Mouse (Mus musculus) sigmoid colon, adult 10 weeks (tissue): ENCODE results near the gene Gm11565. TPM values are rescaled to one million over a fixed set of nuclear protein-coding genes. Genes with fewer than 3 reads are reported as not detected.

ENCODE experiments used
- polyA plus RNA-seq: library from polyadenylated mRNA; stranded (reverse); fragments of 350-450 nt; fragmentation: Illumina TruSeq; extraction: RNeasy Lipid Tissue Mini Kit (QIAGEN cat#74804); gene quantifications from one replicate; pipeline ENCODE4 v1.2.3, GENCODE M21; 2014; ENCODE audit warnings: low read depth, low replicate concordance

Gm11565 gene
- polyA plus RNA-seq = not detected

GRCm38 (mm10) chr11:99914451-99914850 lies at the start of gene Gm11565:
Gm11565 (plus strand) TSS chr11:99914751.

DNA sequence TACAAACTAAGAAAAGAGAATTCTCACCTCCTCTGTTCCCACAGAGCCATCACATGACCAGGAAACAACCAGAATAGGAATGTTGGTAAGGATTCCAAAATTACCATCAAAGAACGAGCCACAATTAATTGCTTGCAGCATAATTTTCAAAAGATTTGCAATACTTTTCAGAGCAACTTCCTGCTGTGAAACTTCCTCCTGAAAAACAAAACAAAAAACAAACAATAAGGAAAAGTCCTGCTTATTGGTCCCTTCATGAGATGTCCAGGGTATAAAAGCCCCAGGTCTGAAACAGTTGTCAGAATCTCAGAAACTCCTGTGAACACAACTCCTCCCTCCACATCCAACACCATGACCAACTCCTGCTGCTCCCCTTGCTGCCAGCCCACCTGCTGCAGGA lies 41.5 kb upstream of the Gm11565 start, which contains the start of gene Krtap9-1:
Gene Krtap9-1, plus strand, starts transcription at position 301 of the 400 bp plus-strand sequence.

DNA sequence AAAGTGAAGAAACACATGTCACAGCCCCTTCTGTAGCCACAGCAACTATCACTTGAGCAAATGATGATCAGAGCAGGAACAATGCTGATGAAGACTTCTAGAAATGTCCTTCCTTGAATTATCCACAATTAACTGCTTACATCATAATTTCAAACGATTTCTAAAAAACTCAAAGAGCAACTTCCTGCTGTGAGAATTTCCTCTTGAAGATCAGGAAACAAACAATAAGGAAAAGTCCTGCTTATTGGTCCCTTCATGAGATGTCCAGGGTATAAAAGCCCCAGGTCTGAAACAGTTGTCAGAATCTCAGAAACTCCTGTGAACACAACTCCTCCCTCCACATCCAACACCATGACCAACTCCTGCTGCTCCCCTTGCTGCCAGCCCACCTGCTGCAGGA lies 35.7 kb upstream of the Gm11565 start, which contains the start of gene Gm11567:
Gene Gm11567, plus strand, starts transcription at position 301 of the 400 bp plus-strand sequence.

DNA sequence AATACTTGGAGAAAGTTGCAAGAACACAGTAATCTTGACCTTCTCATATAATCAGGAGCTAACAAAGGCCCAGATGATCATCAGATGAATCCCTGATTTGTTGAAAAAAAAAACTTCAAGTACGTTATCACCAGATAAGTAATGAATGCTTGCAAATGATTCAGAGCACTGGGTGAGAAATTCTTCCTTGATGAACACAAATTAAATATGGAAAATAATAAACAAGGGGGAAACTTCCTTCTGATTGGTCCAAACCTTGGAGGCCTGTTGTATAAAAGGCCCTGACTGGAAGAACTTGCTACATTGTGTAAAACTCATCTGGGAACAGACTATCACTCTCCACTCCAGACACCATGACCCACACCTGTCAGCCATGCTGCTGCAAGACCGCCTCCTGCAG lies 6.9 kb upstream of the Gm11565 start, which contains the start of gene Krtap31-1:
Gene Krtap31-1, plus strand, starts transcription at position 301 of the 400 bp plus-strand sequence.

DNA sequence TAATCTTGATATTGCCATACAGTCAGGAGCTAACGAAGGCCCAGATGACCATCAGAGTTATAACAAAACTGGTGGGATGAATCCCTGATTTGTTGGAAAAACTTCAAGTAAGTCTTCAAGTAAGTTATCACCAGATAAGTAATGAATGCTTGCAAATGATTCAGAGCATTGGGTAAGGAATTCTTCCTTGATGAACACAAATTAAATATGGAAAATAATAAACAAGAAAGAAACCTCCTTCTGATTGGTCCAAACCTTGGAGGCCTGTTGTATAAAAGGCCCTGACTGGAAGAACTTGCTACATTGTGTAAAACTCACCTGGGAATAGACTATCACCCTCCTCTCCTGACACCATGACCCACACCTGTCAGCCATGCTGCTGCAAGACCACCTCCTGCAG lies 21.4 kb downstream of the Gm11565 start, which contains the start of gene Krtap31-2:
Gene Krtap31-2, plus strand, starts transcription at position 301 of the 400 bp plus-strand sequence.

GRCm38 (mm10) chr11:99948175-99948574 lies 33.6 kb downstream of the Gm11565 start, which contains the start of gene Krtap9-5:
Krtap9-5 (plus strand) TSS chr11:99948475.

Other genes with a start within 250 kb of the Gm11565 start
- gene Krtap4-6, start 248.8 kb upstream of the Gm11565 start, polyA plus RNA-seq = not detected
- gene Gm14190, start 224.0 kb upstream of the Gm11565 start, polyA plus RNA-seq = not detected
- not detected for gene Gm14180, start 180.5 kb upstream of the Gm11565 start, polyA plus RNA-seq
- gene Gm11595, start 141.8 kb upstream of the Gm11565 start, polyA plus RNA-seq = not detected
- not detected for gene Krtap4-8, start 134.0 kb upstream of the Gm11565 start, polyA plus RNA-seq
- not detected for gene Krtap4-9, start 129.6 kb upstream of the Gm11565 start, polyA plus RNA-seq
- gene Gm11596, start 121.3 kb upstream of the Gm11565 start, polyA plus RNA-seq = not detected
- gene Gm11569, start 115.8 kb upstream of the Gm11565 start, polyA plus RNA-seq = not detected
- not detected for gene Gm11554, start 110.3 kb upstream of the Gm11565 start, polyA plus RNA-seq
- not detected for gene Krtap4-13, start 104.9 kb upstream of the Gm11565 start, polyA plus RNA-seq
- gene Gm11564, start 99.1 kb upstream of the Gm11565 start, polyA plus RNA-seq = not detected
- not detected for gene 2300003K06Rik, start 76.7 kb upstream of the Gm11565 start, polyA plus RNA-seq
- gene Krtap4-16, start 63.1 kb upstream of the Gm11565 start, polyA plus RNA-seq = not detected
- gene Gm11568, start 56.8 kb upstream of the Gm11565 start, polyA plus RNA-seq = not detected
- not detected for gene Gm11559, start 50.3 kb upstream of the Gm11565 start, polyA plus RNA-seq
- not detected for gene Krtap9-1, start 41.4 kb upstream of the Gm11565 start, polyA plus RNA-seq
- gene Gm11567, start 35.6 kb upstream of the Gm11565 start, polyA plus RNA-seq = not detected
- not detected for gene Krtap31-1, start 6.8 kb upstream of the Gm11565 start, polyA plus RNA-seq
- gene Krtap31-2, start 21.5 kb downstream of the Gm11565 start, polyA plus RNA-seq = not detected
- gene Krtap9-5, start 33.7 kb downstream of the Gm11565 start, polyA plus RNA-seq = not detected
- not detected for gene Krtap29-1, start 64.3 kb downstream of the Gm11565 start, polyA plus RNA-seq
- not detected for gene Krtap16-1, start 71.8 kb downstream of the Gm11565 start, polyA plus RNA-seq
- gene Krtap17-1, start 79.2 kb downstream of the Gm11565 start, polyA plus RNA-seq = not detected
- not detected for gene Krt33a, start 101.5 kb downstream of the Gm11565 start, polyA plus RNA-seq
- gene Krt33b, start 115.1 kb downstream of the Gm11565 start, polyA plus RNA-seq = not detected
- gene Krt34, start 126.8 kb downstream of the Gm11565 start, polyA plus RNA-seq = not detected
- gene Krt31, start 135.8 kb downstream of the Gm11565 start, polyA plus RNA-seq = not detected
- gene Krt32, start 173.5 kb downstream of the Gm11565 start, polyA plus RNA-seq = not detected
- gene Krt35, start 181.5 kb downstream of the Gm11565 start, polyA plus RNA-seq = not detected
- not detected for gene Krt36, start 190.9 kb downstream of the Gm11565 start, polyA plus RNA-seq
- gene Krt13, start 206.8 kb downstream of the Gm11565 start, polyA plus RNA-seq = not detected
- not detected for gene Krt15, start 221.2 kb downstream of the Gm11565 start, polyA plus RNA-seq
- 104 TPM for gene Krt19, start 233.9 kb downstream of the Gm11565 start, polyA plus RNA-seq